ENCODE assay signal across 8 mouse cellular contexts in genomic region chr12:99716038-99716610, GRCm38 (mm10).
DNase-seq lines count a peak whose midpoint lies in the region; ATAC-seq lines count a peak whose summit lies in the region.

No protein-coding gene starts in this region.

- DNase-seq in adipocyte (ENCODE audit: low spot score) = peak; percentile 82
- DNase-seq in adrenal gland, postnatal 14 days = peak; percentile 80
- peak; percentile 73 for DNase-seq in gastrocnemius, postnatal 10 days
- peak; percentile 12 to 24 for DNase-seq in left cerebral cortex, adult 18-20 months (ENCODE audit: low spot score in 2 of 2)
- DNase-seq in urinary bladder, postnatal 25 days (ENCODE audit: low spot score) = no peak
- no peak for DNase-seq in thymus, postnatal 10 days (ENCODE audit: low spot score in 2 of 2)
- DNase-seq in testis, postnatal 10 days (ENCODE audit: low spot score) = no peak

- ATAC-seq in megakaryocyte-erythroid progenitor cell, adult 5-6 weeks (replicated peaks; ENCODE audit: low FRiP score, low TSS enrichment, poor library complexity, severe bottlenecking) = no peak

Comparison
In these comparisons a context has a peak if more than half of its experiments do, and no peak if none do; other contexts are left out.
1. DNase-seq: peak in adipocyte (single experiment), adrenal gland, postnatal 14 days (single experiment), gastrocnemius, postnatal 10 days (single experiment) and left cerebral cortex, adult 18-20 months (2 of 2); none in urinary bladder, postnatal 25 days (single experiment), thymus, postnatal 10 days (0 of 2) and testis, postnatal 10 days (single experiment).